Mouse (Mus musculus): ENCODE results near the gene Usp32.
"Not testable (repeated sequence)": the region's sequence is repeated elsewhere in the genome, so short reads cannot be mapped to it uniquely, and the experiment has no call there.

Gene Usp32

GRCm38 (mm10) chr11:85139581-85140540, at the start of gene Usp32:
Gene Usp32 (minus strand): TSS chr11:85140161.
- DNase-seq (ENCODE audit: low read depth in 2 of 2, low spot score in 2 of 2), result peak; percentile 92 to 93

- DNase-seq (ENCODE audit: low read depth in 2 of 2, low spot score in 2 of 2), result no peak
Measured at GRCm38 (mm10) chr11:85189110-85189509, 49.1 kb upstream of the Usp32 start.

- no peak for DNase-seq (ENCODE audit: low read depth in 2 of 2, low spot score in 2 of 2)
Measured at GRCm38 (mm10) chr11:85184839-85185238, 44.9 kb upstream of the Usp32 start.

- DNase-seq (ENCODE audit: low read depth in 2 of 2, low spot score in 2 of 2), result peak; percentile 50 to 68
Measured at GRCm38 (mm10) chr11:85184082-85184481, 44.1 kb upstream of the Usp32 start.

GRCm38 (mm10) chr11:85183284-85183779, 43.4 kb upstream of the Usp32 start:
- DNase-seq (ENCODE audit: low read depth in 2 of 2, low spot score in 2 of 2), result no peak

GRCm38 (mm10) chr11:85182617-85183283, 42.8 kb upstream of the Usp32 start:
- peak; percentile 51 to 69 for DNase-seq (ENCODE audit: low read depth in 2 of 2, low spot score in 2 of 2)

GRCm38 (mm10) chr11:85178413-85178812, 38.5 kb upstream of the Usp32 start:
- DNase-seq (ENCODE audit: low read depth in 2 of 2, low spot score in 2 of 2), result no peak

GRCm38 (mm10) chr11:85177761-85178160, 37.8 kb upstream of the Usp32 start:
- DNase-seq (ENCODE audit: low read depth in 2 of 2, low spot score in 2 of 2), result no peak

GRCm38 (mm10) chr11:85175941-85176340, 36.0 kb upstream of the Usp32 start:
- DNase-seq (ENCODE audit: low read depth in 2 of 2, low spot score in 2 of 2), result no peak

- DNase-seq (ENCODE audit: low read depth in 2 of 2, low spot score in 2 of 2), result no peak
Measured at GRCm38 (mm10) chr11:85170833-85171232, 30.9 kb upstream of the Usp32 start.

- peak; percentile 77 to 85 for DNase-seq (ENCODE audit: low read depth in 2 of 2, low spot score in 2 of 2)
Measured at GRCm38 (mm10) chr11:85170058-85170740, 30.2 kb upstream of the Usp32 start, which contains the start of gene 1700125H20Rik. Gene 1700125H20Rik (plus strand): TSS chr11:85170404.

- DNase-seq (ENCODE audit: low read depth in 2 of 2, low spot score in 2 of 2), result no peak
Measured at GRCm38 (mm10) chr11:85167503-85167902, 27.5 kb upstream of the Usp32 start.

- no peak for DNase-seq (ENCODE audit: low read depth in 2 of 2, low spot score in 2 of 2)
Measured at GRCm38 (mm10) chr11:85164371-85164770, 24.4 kb upstream of the Usp32 start.

GRCm38 (mm10) chr11:85163014-85163413, 23.1 kb upstream of the Usp32 start:
- not testable (repeated sequence) for DNase-seq (ENCODE audit: low read depth in 2 of 2, low spot score in 2 of 2)

- no peak for DNase-seq (ENCODE audit: low read depth in 2 of 2, low spot score in 2 of 2)
Measured at GRCm38 (mm10) chr11:85157301-85157700, 17.3 kb upstream of the Usp32 start.

GRCm38 (mm10) chr11:85152256-85152930, 12.4 kb upstream of the Usp32 start:
- no peak for DNase-seq (ENCODE audit: low read depth in 2 of 2, low spot score in 2 of 2)

GRCm38 (mm10) chr11:85138776-85139474, 1.0 kb downstream of the Usp32 start:
- DNase-seq (ENCODE audit: low read depth in 2 of 2, low spot score in 2 of 2), result no peak

- DNase-seq (ENCODE audit: low read depth in 2 of 2, low spot score in 2 of 2), result no peak
Measured at GRCm38 (mm10) chr11:85131542-85131941, 8.4 kb downstream of the Usp32 start.

GRCm38 (mm10) chr11:85128883-85129282, 11.1 kb downstream of the Usp32 start:
- no peak for DNase-seq (ENCODE audit: low read depth in 2 of 2, low spot score in 2 of 2)
